Mouse (Mus musculus): ENCODE results near the gene Dnajc11. TPM values are rescaled to one million over a fixed set of nuclear protein-coding genes. Genes with fewer than 3 reads are reported as not detected.
A peak's percentile ranks its signal among the peaks of the same experiment; 100 is the strongest.

Gene Dnajc11
- 56.9 and 73.1 TPM in 2 replicates for polyA plus RNA-seq (2012; rRNA removed)
- 50.9 and 52.5 TPM in 2 replicates for polyA plus RNA-seq (2014; fragmentation: Nextera tagmentation; extraction: Ambion mirVana)

DNA sequence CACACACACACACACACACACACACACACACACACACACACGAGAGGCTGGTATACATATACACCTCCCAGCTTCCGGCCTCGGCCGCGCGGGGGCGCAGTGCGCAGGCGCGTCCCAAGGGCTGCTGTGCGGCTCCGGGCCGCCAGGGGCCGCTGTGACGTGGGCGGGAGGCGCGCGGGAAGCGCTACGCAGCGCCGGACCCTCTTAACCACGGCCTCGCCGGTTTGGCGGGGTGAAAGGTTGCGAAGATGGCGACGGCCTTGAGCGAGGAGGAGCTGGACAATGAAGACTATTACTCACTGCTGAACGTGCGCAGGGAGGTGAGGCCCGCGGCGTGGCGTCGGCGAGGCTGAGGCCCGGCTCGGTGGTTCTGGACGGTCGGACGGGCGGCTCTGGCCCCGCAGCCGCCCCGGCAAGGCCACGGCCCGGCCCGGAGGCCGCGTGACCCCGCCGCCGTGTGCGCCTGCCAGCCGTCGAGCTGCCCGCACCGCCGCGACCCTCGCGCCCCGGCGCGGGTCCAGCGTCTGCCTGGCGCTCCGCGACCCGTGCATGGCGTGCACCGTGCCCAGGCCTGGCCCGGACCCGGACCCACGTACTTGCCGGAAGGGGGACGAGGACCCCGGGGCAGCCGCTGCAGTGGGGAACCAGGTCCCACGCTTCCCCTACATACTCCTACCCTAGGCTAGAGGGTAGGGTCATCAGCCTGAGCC lies at the start of gene Dnajc11:
Dnajc11 (plus strand) TSS at position 187 of the 710 bp plus-strand sequence.
- ATAC-seq (ENCODE audit: low FRiP score, low read depth) (peak; percentile 90), DNase-seq (ENCODE audit: low spot score) (peak; percentile 77)
- peak within 1 kb of the TSS; percentile 91 for H3K4me2 ChIP-seq (replicated peaks; ENCODE audit: low read depth, low read length, severe bottlenecking)
- H3K27me3 ChIP-seq (ENCODE audit: control insufficient read depth, insufficient read depth, low read length), result no peaks in the 10 kb centered on the region
- H3K36me3 ChIP-seq (ENCODE audit: control insufficient read depth, insufficient read depth, low read length), result peaks cover 2% of the 10 kb centered on the region; the same call in 1 of the 2 replicates
- H3K9ac ChIP-seq (ENCODE audit: low read depth, low read length, severe bottlenecking), result peak within 1 kb of the TSS; percentile 95
- H3K4me1 ChIP-seq (ENCODE audit: control insufficient read depth, insufficient read depth, low read length), result peaks cover 9% of the 10 kb centered on the region
- TF ChIP-seq POLR2A (IDR thresholded peaks at IDR 0.05; ENCODE audit: borderline replicate concordance, extremely low read depth, insufficient read depth, insufficient read length), result peak; percentile 66; the same call in 1 of the 2 replicates
- WGBS, result 0% methylated on average over 66 of the region's 83 CpGs
- no peaks in the 10 kb centered on the region for H3K9me3 ChIP-seq (ENCODE audit: control insufficient read depth, low read length)
- peak within 1 kb of the TSS; percentile 43; the same call in 1 of the 2 replicates for H3K27ac ChIP-seq (replicated peaks; ENCODE audit: low read depth, low read length)
- H3K4me3 ChIP-seq (replicated peaks; ENCODE audit: low read length), result peak within 1 kb of the TSS; percentile 97

DNA sequence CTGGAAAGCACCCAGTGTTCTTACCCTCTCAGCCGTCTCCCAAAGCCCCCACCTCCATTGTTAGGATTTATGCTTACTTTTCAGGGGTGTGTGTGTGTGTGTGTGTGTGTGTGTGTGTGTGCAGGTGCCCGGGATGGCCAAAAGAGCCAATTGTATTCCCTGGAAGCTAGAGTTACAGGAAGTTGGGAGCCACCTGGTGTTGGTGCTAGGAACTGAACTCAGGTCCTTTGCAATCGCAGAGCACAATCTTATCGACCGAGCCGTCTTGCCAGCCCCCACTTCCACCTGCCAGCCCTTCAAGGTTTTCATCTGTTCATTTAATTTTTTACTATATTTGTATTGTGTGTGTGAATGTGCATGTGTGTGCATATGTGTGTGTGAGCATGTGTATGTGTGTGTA lies 40.2 kb upstream of the Dnajc11 start:
- DNase-seq (ENCODE audit: low spot score), result no peak
- Histone ChIP-seq H3K4me1 (ENCODE audit: control insufficient read depth, insufficient read depth, low read length) (no peaks in the 10 kb centered on the region), H3K4me2 (replicated peaks; ENCODE audit: low read depth, low read length, severe bottlenecking) (no peak overlapping the region), H3K9ac (ENCODE audit: low read depth, low read length, severe bottlenecking) (no peak overlapping the region), H3K27ac (replicated peaks; ENCODE audit: low read depth, low read length) (no peak overlapping the region), H3K4me3 (replicated peaks; ENCODE audit: low read length) (no peak overlapping the region), H3K27me3 (ENCODE audit: control insufficient read depth, insufficient read depth, low read length) (no peaks in the 10 kb centered on the region), H3K36me3 (ENCODE audit: control insufficient read depth, insufficient read depth, low read length) (no peaks in the 10 kb centered on the region), H3K9me3 (ENCODE audit: control insufficient read depth, low read length) (0 out of 2 replicates have a peak, but pooled peaks cover 3% of the 10 kb centered on the region)
- no peak for TF ChIP-seq POLR2A (IDR thresholded peaks at IDR 0.05; ENCODE audit: borderline replicate concordance, extremely low read depth, insufficient read depth, insufficient read length)
- WGBS, result 71% methylated on average over 6 of the region's 6 CpGs
- no peak for ATAC-seq (ENCODE audit: low FRiP score, low read depth)

DNA sequence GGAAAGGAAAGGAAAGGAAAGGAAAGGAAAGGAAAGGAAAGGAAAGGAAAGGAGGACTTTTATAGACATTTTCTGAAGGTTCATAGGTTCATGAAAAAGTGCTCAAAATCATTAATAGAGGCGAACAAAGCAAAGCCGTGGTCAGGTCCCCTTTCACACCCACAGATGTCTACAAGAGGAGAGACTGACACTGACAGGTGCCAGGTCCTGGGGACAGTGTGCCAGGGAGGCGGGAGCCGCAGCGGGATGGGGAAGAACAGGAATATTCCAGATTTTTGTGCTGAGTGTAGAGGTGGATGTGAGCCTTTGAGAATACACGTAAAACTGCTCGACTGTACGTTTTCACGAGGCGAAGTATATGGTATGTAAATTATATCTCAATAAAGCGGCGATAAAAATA lies 38.6 kb upstream of the Dnajc11 start:
- H3K27ac ChIP-seq (replicated peaks; ENCODE audit: low read depth, low read length), result no peak overlapping the region
- 87% methylated on average over 12 of the region's 12 CpGs for WGBS
- H3K9me3 ChIP-seq (ENCODE audit: control insufficient read depth, low read length), result 0 out of 2 replicates have a peak, but pooled peaks cover 3% of the 10 kb centered on the region
- no peak for DNase-seq (ENCODE audit: low spot score)
- H3K27me3 ChIP-seq (ENCODE audit: control insufficient read depth, insufficient read depth, low read length), result no peaks in the 10 kb centered on the region
- H3K9ac ChIP-seq (ENCODE audit: low read depth, low read length, severe bottlenecking), result no peak overlapping the region
- H3K36me3 ChIP-seq (ENCODE audit: control insufficient read depth, insufficient read depth, low read length), result no peaks in the 10 kb centered on the region
- H3K4me1 ChIP-seq (ENCODE audit: control insufficient read depth, insufficient read depth, low read length), result no peaks in the 10 kb centered on the region
- H3K4me3 ChIP-seq (replicated peaks; ENCODE audit: low read length), result no peak overlapping the region
- no peak for TF ChIP-seq POLR2A (IDR thresholded peaks at IDR 0.05; ENCODE audit: borderline replicate concordance, extremely low read depth, insufficient read depth, insufficient read length)
- no peak overlapping the region for H3K4me2 ChIP-seq (replicated peaks; ENCODE audit: low read depth, low read length, severe bottlenecking)
- no peak for ATAC-seq (ENCODE audit: low FRiP score, low read depth)

DNA sequence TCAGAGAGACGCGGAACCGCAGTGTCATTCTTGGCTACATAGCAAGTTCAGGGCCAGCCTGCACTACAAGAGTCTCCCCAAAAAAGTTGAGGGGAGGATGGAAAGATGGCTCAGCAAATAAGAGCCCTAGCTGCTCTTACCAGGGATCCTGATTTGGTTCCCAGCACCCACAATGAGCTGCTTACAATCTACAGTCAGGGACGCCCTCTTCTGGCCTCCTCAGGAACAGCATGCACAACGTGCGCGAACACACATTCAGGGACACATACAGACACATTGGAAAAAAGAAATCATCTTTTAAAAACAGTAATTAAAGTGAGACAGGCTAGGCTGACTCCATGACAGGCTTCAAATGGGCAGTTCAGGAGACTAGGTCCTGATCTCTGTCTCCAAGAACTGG lies 37.9 kb upstream of the Dnajc11 start:
- ATAC-seq (ENCODE audit: low FRiP score, low read depth), result no peak

DNA sequence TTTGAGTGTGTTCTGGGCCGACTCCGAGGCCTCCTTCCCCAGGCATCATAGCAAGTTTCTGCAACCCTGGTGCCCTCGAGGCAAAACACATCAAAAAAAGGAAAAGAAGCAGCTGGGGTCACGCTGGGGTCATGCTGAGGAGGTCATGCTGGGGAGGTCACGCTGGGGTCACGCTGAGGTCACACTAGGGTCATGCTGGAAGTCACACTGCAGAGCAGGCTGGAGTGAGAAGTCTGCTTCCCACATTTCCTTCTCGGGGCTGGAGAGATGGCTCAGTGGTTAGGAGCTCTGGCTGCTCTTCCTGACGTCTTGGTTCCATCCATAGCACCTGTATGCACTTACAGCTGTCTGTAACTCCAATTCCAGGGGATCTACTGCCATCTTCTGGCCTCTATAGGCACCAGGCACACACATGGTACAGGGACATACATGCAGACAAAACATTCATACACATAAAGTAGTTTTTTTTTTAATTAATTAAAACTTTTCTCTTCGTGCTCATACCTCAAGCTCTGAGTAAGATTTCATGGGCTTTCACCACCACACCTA lies 36.3 kb upstream of the Dnajc11 start:
- no peak for ATAC-seq (ENCODE audit: low FRiP score, low read depth)
- TF ChIP-seq POLR2A (IDR thresholded peaks at IDR 0.05; ENCODE audit: borderline replicate concordance, extremely low read depth, insufficient read depth, insufficient read length), result no peak
- 0 out of 2 replicates have a peak, but pooled peaks cover 3% of the 10 kb centered on the region for H3K9me3 ChIP-seq (ENCODE audit: control insufficient read depth, low read length)
- no peaks in the 10 kb centered on the region for H3K27me3 ChIP-seq (ENCODE audit: control insufficient read depth, insufficient read depth, low read length)
- no peaks in the 10 kb centered on the region for H3K4me1 ChIP-seq (ENCODE audit: control insufficient read depth, insufficient read depth, low read length)
- no peak overlapping the region for H3K4me2 ChIP-seq (replicated peaks; ENCODE audit: low read depth, low read length, severe bottlenecking)
- no peak overlapping the region for H3K4me3 ChIP-seq (replicated peaks; ENCODE audit: low read length)
- 62% methylated on average over 9 of the region's 9 CpGs for WGBS
- no peak overlapping the region for H3K27ac ChIP-seq (replicated peaks; ENCODE audit: low read depth, low read length)
- no peaks in the 10 kb centered on the region for H3K36me3 ChIP-seq (ENCODE audit: control insufficient read depth, insufficient read depth, low read length)
- no peak overlapping the region for H3K9ac ChIP-seq (ENCODE audit: low read depth, low read length, severe bottlenecking)
- no peak for DNase-seq (ENCODE audit: low spot score)

More for the DNA sequence above, 37.9 kb upstream of the Dnajc11 start:
- no peaks in the 10 kb centered on the region for H3K27me3 ChIP-seq (ENCODE audit: control insufficient read depth, insufficient read depth, low read length)
- TF ChIP-seq POLR2A (IDR thresholded peaks at IDR 0.05; ENCODE audit: borderline replicate concordance, extremely low read depth, insufficient read depth, insufficient read length), result no peak
- H3K9ac ChIP-seq (ENCODE audit: low read depth, low read length, severe bottlenecking), result no peak overlapping the region
- H3K4me1 ChIP-seq (ENCODE audit: control insufficient read depth, insufficient read depth, low read length), result no peaks in the 10 kb centered on the region
- WGBS, result 89% methylated on average over 7 of the region's 7 CpGs
- no peak overlapping the region for H3K27ac ChIP-seq (replicated peaks; ENCODE audit: low read depth, low read length)
- 0 out of 2 replicates have a peak, but pooled peaks cover 3% of the 10 kb centered on the region for H3K9me3 ChIP-seq (ENCODE audit: control insufficient read depth, low read length)
- H3K36me3 ChIP-seq (ENCODE audit: control insufficient read depth, insufficient read depth, low read length), result no peaks in the 10 kb centered on the region
- H3K4me2 ChIP-seq (replicated peaks; ENCODE audit: low read depth, low read length, severe bottlenecking), result no peak overlapping the region
- no peak for DNase-seq (ENCODE audit: low spot score)
- no peak overlapping the region for H3K4me3 ChIP-seq (replicated peaks; ENCODE audit: low read length)
